Mouse (Mus musculus) MN1 (cell line): ENCODE measurements around the gene Vamp2.
A peak's percentile ranks its signal among the peaks of the same experiment; 100 is the strongest.

Experiments
- DNase-seq: peaks from one replicate; pipeline ENCODE4 v3.0.0-alpha.2; 2016; ENCODE audit warnings: low spot score

Vamp2 gene

GRCm38 (mm10) chr11:69114621-69115020 is 26.3 kb downstream of the Vamp2 start:
- DNase-seq = no peak

DNA sequence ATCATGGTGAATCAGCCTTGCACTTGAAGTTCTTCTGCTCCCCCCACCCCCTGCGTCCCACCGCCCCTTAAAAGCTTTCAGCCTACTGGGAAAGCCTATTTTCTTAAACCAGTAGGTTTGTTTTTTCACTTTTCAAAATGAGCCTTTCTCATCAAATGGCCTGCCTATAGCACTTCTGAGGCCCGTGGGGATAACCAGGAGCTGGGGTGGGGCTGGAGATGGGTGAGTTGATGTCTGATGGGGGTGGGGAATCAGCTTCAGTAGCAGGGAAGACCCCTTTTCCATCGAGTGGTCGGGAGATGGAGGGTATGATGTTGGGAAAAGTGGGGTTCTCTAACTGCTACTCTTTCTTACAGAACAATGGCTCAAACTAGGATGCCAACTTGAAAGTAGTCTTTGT is 28.6 kb downstream of the Vamp2 start:
- no peak for DNase-seq

DNA sequence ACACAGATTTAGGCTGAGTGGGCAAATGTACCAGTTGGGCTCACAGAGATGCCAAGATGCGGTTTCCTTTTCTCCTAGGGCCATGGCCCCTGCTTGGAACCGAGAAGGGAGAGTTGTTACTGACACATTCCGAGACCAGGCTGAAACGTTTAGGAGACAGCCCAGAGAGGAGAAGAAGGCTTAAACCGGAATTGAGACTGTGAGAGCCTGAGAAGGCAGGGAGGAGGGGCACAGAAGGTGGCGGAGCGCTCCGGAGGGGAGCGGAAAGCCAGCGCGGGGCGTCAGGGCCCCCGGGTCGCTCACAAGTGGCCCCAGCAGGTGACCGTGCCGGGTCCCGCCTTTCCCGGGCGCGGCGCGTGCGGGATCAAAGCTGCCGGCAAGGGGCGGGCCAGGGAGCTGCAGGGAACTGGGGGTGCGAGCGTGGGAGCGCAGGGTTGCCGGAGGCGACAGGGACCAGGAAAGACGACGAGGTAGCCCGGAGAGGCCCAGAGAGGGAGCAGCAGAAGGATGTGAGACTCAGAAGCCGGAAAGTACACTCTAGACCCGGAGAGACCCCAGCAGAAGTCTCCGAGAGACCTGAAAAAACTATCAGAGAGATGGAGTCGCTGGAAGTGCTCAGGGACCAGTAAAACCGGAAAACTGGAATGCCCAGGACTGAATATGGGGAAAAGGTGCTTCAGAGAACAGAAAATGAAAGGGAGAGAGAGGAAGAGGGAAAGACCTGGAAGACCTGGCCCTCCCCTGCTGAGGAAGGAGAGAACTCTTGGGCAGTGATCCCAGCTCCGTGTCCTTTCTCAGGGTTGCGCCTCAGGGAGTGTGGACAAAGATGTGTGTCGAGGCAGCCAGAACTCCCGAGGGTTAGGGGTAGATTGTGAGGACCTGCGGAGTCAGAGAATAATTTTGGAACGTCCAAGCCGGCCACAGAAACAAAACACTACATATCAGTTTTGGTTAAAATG is 29.7 kb downstream of the Vamp2 start:
- peak; percentile 54 for DNase-seq

GRCm38 (mm10) chr11:69118765-69119164 is 30.5 kb downstream of the Vamp2 start:
- peak; percentile 91 for DNase-seq

GRCm38 (mm10) chr11:69119446-69120155 is 31.3 kb downstream of the Vamp2 start:
- no peak for DNase-seq

- peak; percentile 43 for DNase-seq
Measured at GRCm38 (mm10) chr11:69120221-69121000, 32.1 kb downstream of the Vamp2 start, which contains the start of gene Hes7. Gene Hes7, plus strand, starts transcription at chr11:69120404.

DNA sequence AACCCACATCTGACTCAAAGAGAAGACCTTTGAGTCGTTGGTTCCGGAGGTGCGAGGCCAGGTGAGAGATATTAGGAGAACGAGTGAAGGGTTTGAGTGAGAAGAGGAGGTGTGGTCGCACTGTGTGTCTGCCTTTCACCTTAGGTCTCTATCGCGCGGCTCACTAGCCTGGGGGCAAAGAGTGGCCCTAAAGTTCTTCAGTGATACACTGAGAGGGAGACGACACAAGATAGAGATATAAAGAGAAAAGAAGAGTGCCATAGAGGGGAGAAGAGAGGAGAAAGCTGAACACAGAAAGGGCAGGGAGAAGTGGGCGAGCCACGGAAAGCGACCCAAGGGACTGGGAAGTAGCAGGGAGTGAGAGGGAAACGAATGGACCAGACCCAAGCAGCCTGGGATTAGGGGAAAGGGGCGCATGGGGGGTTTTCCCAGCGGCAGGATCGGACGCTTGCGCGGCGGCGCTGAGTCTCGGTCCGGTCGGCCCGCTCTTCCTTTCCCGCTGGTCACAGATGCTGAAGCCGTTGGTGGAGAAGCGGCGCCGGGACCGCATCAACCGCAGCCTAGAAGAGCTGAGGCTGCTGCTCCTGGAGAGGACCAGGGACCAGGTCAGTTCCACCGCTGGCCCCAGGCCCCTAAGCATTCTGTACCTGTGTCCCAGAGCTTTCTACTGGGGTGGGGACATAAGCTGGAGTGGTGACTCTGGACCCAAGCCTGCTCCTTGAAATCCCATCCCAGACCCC is 32.9 kb downstream of the Vamp2 start:
- DNase-seq = peak; percentile 41

GRCm38 (mm10) chr11:69121741-69122335 is 33.5 kb downstream of the Vamp2 start:
- peak; percentile 38 for DNase-seq

DNA sequence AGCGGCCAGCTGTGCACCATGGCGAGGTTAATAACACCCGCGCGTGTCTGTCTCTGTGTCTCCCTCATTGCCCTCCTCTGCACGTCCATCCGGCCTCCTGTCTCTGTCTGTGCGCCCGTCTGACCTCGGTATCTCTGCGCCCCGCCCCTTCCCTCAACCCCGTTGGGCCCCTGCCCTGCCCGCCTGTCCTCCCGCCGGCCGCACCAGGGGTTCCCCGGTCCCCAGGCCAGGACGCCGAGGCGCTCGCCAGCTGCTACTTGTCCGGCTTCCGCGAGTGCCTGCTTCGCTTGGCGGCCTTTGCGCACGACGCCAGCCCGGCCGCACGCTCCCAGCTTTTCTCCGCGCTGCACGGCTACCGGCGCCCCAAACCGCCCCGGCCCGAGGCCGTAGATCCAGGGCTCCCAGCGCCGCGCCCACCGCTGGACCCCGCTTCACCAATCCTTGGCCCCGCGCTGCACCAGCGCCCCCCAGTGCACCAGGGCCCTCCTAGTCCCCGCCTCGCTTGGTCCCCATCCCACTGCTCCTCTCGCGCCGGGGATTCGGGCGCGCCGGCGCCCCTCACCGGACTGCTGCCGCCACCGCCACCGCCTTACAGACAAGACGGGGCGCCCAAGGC is 34.2 kb downstream of the Vamp2 start, which contains the start of gene 9130213A22Rik:
TSS of gene 9130213A22Rik (minus strand) at position 254 of the 616 bp plus-strand sequence.
- peak; percentile 85 for DNase-seq

DNA sequence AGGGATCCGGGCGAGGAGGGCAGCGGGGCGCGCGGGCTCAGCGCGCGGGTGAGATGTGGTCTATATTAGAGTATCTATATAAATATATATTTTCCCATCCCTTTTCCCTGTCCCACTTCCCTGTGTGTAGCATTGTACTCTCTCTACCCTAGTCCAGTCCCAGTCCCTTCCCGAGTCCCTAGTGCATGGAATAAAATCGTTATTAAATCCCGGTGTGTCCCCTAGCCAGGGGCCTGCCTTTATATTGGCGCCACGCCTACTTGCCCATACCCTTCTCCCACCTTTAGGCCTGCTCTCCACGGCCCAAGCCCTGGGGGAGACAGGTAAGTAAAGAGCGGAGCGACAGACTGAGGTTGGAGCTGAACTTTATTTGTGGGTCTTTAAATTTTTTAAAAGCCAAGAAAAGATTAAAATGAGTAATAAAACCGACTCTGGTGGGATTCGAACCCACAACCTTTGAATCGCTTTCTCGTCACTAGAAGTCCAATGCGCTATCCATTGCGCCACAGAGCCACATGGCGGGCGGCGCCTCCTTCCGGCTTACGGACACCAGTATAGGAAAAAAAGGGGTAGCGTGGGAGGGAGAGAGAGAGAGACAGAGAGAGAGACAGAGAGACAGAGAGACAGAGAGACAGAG is 34.9 kb downstream of the Vamp2 start:
- peak; percentile 95 for DNase-seq

DNA sequence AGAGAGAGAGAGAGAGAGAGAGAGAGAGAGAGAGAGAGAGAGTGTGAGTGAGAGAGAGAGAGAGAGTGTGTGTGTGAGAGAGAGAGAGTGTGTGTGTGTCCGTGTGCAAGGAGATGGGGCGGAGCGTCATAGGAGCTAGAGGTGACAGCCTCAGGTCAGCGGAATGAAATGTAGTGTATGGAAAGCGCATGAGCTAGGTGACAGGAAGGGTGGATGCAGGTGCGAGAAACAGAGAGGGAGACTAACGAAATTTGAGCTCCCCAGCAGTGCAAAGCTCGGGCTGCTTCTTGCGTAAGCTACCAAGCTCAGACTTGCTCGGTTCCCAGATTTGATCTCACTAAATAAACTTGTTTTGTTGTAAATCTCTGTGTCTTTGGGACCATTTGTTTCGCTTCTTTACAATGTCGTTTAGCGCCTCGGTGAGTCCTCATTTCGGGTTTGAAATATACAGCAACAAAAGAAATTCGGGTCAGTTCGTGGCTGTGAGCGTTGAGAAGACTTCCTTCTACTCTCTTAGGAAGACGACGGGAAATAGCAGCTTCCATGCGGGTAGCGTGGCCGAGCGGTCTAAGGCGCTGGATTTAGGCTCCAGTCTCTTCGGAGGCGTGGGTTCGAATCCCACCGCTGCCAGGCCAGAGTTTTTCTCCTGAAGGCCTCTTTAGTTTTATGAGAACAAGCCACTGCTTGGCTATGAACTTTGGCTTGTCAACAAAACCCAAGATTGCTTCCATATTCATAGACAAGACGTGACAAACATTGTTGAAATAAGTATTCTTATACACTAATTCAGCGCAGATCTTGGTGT is 35.6 kb downstream of the Vamp2 start:
- DNase-seq = peak; percentile 95

- DNase-seq = peak; percentile 91
Measured at GRCm38 (mm10) chr11:69124498-69124847, 36.2 kb downstream of the Vamp2 start.

DNA sequence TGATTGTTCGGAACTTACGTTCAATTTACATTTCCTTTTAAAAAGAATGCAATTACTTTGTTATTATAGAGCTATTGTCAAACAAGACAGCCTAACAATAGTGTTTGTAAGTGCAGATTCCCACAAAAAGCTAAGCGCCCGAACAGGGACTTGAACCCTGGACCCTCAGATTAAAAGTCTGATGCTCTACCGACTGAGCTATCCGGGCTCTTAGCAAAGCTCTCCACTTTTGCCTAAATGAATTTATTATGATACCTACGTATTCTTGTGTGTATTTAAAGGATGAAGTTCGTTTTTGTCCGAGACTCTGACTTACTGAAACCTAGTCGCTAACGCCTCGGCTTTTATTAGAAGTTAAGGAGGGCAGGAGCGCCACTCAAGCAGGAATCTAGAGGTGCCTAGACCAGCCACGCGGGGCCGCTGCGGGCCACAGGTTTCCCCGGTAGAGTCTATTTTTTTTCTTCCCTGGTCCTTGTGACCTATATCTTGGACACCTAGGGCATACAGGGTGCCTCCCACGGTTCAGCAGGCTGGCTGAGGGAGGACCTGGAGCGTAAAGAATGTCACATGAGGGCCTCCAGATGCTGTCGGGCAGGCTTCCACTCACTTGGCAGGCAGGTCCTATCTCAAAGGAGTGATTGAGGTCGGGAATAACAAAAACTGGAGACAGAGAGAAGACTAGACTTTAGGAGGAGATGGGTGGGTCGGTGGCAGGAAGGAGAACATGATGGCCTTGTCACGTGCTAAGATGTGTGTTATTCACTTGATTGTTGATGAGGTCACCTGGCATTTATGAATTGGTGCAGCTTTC is 37.0 kb downstream of the Vamp2 start:
- peak; percentile 96 for DNase-seq

DNA sequence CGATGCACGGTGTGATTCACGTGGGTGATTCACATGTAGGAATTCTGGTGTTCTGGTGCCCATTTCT is 37.4 kb downstream of the Vamp2 start, which contains the start of gene Aloxe3:
TSS of gene Aloxe3 (plus strand) at position 45 of the 67 bp plus-strand sequence.
- DNase-seq = no peak

DNA sequence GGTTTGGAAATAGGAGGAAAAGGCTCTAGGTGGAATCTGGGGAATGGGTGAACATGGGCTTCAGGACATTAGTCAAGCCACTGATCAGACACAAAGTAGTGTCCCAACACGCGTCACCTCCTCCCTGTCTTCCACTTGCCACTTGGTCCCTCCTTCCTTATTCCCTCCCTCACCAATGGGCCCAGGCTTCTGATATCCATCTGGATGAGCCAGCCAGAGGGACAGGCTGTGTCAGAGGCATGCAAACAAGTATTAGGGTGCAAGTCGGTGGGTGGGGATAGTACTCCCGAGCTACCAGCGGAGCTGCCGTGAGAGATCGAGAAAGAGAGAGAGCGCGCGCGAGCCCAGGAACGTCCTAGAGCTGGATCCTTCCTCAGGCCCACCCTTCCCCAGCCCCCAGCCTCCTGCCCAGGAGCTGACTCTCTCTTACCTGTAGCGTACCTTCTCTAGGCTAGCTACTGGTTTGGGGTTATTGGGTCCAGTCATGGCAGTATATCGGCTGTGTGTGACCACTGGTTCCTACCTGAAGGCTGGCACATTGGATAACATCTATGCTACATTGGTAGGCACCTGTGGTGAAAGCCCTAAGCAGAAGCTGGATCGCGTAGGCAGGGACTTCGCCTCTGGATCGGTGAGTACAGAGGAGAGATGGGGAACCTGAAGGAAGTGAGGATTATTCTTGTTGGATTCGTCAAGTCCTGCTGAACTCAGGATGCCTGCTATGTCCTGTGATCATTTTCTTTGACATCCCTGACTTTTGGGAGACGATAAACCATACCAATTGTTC is 37.8 kb downstream of the Vamp2 start:
- DNase-seq = no peak

DNA sequence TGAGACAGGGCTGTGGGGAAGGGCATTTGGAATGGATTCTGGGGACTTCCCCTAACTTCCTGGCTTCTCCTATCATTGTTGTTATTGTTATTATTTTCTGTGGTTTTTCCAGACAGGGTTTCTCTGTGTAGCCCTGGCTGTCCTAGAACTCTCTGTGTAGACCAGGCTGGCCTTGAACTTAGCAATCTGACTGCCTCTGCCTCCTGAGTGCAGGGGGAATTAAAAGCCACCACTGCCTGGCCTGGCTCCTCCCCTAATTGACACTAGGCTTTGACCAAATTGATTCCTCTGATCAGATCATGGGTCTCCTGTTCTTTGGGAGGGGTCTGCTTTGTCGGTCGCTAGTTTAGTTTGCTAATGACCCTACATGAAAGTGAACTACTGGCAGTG is 38.4 kb downstream of the Vamp2 start:
- DNase-seq = no peak

DNA sequence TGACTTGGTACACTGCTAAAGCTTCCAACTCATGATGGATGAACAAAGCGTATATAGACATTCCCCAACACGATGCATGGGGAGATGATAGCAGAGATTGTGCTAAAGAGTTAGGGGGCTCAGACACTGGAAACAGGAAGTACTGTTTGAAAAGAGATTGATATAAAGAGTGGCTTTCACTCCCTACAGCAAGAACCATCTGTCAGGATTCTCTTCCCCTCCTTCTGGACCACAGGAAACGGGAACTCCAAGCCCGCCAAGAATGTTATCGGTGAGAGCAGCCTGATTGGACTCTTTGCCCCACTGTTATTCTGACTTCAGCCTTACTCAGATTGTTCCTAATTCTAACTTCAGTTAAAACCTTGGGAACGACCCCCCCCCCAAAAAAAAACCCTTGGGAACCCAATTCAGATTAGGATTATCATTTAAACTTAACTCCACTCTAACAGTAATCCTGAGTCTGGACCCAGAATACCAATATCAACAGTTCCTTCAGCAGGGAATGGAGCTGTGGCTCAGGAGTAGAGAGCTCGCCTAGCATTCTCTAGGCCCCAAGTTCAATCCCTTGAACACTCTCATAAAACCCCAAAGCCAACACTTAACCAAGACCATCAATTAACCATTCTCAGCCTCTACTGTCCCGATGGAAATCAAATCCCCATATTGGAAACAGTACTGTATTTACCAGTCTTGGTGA is 40.3 kb downstream of the Vamp2 start:
- DNase-seq = no peak

- no peak for DNase-seq
Measured at GRCm38 (mm10) chr11:69133566-69133922, 45.3 kb downstream of the Vamp2 start.
